Mouse (Mus musculus): ENCODE data around the gene Enox1. TPM values are rescaled to one million over a fixed set of nuclear protein-coding genes. Genes with fewer than 3 reads are reported as not detected.

Gene Enox1
- polyA plus RNA-seq, 1 experiment from 2014 or later = 8.0 TPM

DNA sequence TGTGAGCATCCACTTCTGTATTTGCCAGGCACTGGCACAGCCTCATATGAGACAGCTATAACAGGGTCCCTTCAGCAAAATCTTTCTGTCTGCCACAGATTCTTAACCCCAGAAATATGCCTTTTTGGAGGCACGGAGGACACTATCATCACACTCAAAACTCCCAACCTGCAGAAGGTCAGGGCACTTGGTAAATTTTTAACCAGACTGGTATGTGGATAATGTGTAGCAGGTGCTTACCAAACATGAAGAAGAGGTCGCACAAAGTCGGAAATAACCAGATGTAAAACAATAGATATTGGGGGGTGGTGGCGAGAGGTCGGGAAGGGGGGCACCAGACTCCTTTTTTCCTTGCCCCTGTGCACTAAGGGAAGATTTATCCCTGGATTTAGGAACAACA is 430.6 kb downstream of the Enox1 start:
- Histone ChIP-seq H3K27ac (no peak overlapping the region), H3K4me2 (no peak overlapping the region), H3K36me3 (no peaks in the 10 kb centered on the region), H3K9ac (no peak overlapping the region), H3K9me3 (replicated peaks) (no peaks in the 10 kb centered on the region), H3K4me3 (replicated peaks) (no peak overlapping the region), H3K4me1 (peaks cover 7% of the 10 kb centered on the region), H3K27me3 (no peaks in the 10 kb centered on the region)
- WGBS = 66% methylated on average over 5 of the region's 5 CpGs
- ATAC-seq (replicated peaks; ENCODE audit: low FRiP score) = no peak

DNA sequence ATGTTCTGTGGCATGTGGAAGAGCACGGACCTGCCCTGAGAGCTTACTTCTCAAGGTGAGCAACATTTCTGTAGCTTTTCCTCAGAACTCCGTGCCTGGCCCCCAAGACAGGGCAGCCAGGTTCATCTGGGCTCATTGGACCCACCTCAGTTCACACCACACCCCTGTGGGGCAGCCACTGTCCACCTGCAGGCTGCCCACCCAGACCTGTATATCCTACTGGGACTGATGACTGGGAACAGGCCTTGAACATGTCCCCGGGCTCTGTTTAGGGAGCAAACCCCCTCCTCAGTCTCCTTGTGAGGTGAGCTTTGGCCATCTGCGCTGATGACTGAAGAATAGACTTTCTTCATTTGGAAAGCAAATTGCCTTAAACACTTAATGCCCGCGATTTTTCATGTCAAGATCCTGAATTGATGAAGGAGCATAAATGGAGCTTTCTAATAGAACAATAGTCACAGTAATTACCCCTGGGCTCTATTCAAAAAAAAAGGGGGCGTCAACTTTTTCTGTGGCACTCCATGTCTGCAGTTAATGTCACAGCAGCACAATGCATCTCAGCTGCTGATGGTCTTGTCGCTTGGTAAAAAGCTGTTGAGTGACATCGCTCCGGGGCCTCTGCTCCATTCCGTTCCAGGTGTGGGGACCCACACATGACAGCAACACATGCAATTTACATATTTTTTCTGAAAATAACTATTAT is 436.7 kb downstream of the Enox1 start:
- Histone ChIP-seq H3K27ac (no peak overlapping the region), H3K9ac (no peak overlapping the region), H3K4me1 (peaks cover 4% of the 10 kb centered on the region; the same call in 1 of the 2 replicates), H3K4me2 (no peak overlapping the region), H3K9me3 (replicated peaks) (no peaks in the 10 kb centered on the region), H3K4me3 (replicated peaks) (no peak overlapping the region), H3K27me3 (no peaks in the 10 kb centered on the region), H3K36me3 (no peaks in the 10 kb centered on the region)
- no peak for ATAC-seq (replicated peaks; ENCODE audit: low FRiP score)
- 90% methylated on average over 11 of the region's 11 CpGs for WGBS

DNA sequence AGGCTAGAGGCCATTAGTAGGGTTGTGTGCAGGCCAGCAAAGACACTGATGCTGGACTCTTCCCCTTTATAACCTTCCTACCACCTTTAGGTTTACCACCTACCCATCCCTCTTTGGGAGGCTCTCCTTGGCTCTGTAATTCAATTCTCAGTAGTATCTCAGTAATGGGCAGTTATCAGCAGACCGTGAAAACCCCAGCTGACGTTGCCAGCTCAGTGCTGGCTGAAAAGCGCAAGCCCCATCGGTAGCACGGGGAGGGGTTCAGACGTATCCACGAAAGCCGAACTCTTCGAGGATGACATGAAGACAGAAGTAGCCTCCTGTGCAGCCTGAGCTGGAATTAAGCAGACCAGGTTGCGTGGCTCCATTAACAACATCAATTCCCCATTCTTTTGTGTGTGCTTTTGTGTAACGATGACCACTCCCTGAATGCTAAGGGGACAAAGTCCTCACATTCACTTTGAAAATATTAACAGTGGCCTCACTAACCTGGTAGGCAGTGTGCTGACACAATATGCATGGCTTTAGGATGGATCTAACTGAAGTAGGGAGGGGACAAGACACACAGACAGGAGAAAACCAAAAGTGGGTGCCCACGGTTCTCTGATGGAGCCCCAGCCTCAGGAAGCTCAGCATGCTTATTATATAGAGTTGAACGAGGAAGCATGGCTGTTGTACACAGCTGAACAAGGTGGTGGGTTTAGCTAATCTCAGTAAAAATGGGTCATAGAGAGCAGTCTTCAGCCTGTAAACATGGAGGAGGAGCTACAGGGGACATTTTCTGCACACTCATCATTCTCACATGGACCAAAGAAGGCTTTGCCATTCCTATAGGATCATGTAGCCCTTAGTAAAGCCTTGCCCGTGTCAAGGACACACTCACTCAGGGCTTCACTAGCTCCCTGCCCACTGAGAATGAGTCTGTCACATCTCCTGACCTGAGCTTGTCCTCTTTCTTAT is 439.9 kb downstream of the Enox1 start:
- 73% methylated on average over 14 of the region's 14 CpGs for WGBS
- 0 out of 2 replicates have a peak, but pooled peaks cover 3% of the 10 kb centered on the region for H3K4me1 ChIP-seq

DNA sequence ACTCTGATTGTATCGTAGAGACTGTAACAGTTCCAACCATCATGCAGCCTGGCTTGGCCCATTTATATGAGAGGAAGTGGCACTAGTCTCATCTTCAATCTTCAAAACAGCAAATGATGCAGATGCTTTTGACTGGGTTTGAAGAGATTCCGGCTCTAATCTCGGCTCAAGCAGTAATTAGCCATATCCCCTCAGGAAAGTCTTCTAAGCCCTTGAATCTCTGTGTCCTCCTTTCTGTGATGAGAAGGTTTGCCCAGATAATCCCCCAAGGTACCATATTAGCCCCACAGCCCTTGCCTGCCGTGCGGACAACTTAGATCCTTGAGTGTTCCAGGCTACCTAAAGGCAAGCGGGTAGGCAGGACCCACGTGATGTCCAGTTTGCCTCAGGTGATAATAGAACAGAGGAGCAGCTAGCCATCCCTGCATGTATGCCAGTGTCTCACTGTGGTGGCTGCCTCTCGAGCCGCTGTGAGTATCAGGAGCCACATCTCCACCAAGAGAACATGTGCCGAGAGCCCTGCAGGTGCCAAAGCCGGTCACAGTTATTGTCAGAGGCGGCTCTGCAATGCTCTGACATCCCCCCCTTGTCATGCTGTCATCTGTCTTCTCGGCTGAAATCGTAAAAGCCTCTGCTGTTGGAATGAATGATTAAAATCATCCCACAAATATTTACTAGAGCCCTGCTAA is 442.6 kb downstream of the Enox1 start:
- 61% methylated on average over 14 of the region's 14 CpGs for WGBS
- Histone ChIP-seq H3K27me3 (no peaks in the 10 kb centered on the region), H3K4me1 (0 out of 2 replicates have a peak, but pooled peaks cover 3% of the 10 kb centered on the region), H3K27ac (no peak overlapping the region), H3K4me2 (no peak overlapping the region), H3K4me3 (replicated peaks) (no peak overlapping the region), H3K9me3 (replicated peaks) (no peaks in the 10 kb centered on the region), H3K9ac (no peak overlapping the region), H3K36me3 (no peaks in the 10 kb centered on the region)
- no peak for ATAC-seq (replicated peaks; ENCODE audit: low FRiP score)

More for the DNA sequence above, 439.9 kb downstream of the Enox1 start:
- H3K4me3 ChIP-seq (replicated peaks) = no peak overlapping the region
- no peak overlapping the region for H3K4me2 ChIP-seq
- ATAC-seq (replicated peaks; ENCODE audit: low FRiP score) = no peak
- no peaks in the 10 kb centered on the region for H3K36me3 ChIP-seq
- H3K27me3 ChIP-seq = no peaks in the 10 kb centered on the region
- H3K9ac ChIP-seq = no peak overlapping the region
- H3K27ac ChIP-seq = no peak overlapping the region
- H3K9me3 ChIP-seq (replicated peaks) = no peaks in the 10 kb centered on the region

DNA sequence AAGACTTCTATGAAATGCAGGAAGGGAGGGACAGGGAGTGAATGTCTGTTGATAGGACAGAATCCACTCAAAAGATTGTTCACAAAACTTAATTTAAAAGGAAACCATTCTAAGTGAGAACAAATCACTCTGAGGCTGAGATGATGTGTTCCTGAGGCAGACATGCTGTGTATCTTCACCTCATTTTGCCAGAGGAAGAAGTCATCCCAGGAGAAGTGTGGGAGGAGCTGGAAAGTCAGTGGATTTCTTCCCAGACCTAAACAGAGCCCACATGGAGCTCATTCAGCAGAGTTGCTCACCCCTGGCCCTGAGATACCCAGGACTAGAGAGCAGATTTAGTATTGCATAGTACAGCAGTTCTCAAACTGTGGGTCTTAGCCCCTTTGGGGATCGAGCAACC is 444.2 kb downstream of the Enox1 start:
- no peaks in the 10 kb centered on the region for H3K9me3 ChIP-seq (replicated peaks)
- 0 out of 2 replicates have a peak, but pooled peaks cover 3% of the 10 kb centered on the region for H3K4me1 ChIP-seq
- H3K27me3 ChIP-seq = no peaks in the 10 kb centered on the region
- no peaks in the 10 kb centered on the region for H3K36me3 ChIP-seq
- ATAC-seq (replicated peaks; ENCODE audit: low FRiP score) = no peak
- 87% methylated on average over 1 of the region's 1 CpGs for WGBS
- H3K9ac ChIP-seq = no peak overlapping the region
- H3K4me3 ChIP-seq (replicated peaks) = no peak overlapping the region
- H3K27ac ChIP-seq = no peak overlapping the region
- no peak overlapping the region for H3K4me2 ChIP-seq

DNA sequence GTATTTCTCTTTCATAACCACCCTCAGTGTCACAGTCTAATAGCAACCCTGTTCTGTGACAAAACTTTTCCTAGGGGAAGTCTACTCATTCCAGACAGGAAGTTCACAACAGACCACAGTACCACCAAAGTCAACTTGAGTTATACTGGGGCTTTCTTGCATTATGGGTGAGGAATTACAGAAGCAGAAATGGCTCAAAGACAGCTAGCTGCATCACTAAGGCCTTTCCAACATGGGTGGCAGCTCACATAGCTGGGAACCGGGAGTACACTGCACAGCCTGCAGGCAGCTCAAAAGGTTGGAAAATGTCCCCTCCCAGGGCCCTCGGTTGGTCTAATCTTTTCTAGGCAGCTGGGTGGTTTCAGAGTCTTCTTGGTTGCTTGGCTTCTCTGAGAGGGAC is 444.9 kb downstream of the Enox1 start:
- 93% methylated on average over 2 of the region's 2 CpGs for WGBS
- no peak overlapping the region for H3K4me2 ChIP-seq
- no peaks in the 10 kb centered on the region for H3K27me3 ChIP-seq

DNA sequence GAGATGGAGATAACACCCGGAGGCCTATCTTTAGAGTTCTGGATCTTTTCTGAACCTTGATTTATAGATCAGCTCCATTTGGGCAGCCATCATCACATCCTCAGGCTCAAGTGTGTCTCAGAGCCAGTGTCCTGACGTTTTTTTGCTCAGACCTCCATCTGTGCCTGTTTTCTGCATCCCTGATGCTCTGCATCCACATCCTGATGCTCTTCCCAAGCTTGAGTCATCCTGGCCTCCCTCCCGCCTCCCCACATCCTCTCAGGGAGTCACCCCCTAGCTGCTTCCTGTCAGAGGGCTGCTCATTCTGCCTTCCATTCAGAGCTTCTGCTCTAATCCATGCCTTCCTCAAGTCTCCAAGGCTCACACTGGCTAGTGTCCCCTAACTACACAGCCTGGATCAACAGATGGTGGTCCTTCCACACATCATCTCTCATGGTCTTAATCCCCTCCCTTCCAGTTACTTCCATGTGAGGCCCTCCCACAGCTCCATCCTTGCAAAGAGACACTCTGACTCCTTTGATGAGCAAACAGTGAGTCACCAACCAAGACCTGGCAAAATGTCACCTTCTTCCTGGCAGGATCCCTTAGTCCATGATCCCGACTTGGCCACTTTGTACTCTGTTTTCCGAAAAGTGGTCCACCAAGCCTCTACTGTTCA is 451.7 kb downstream of the Enox1 start:
- no peak overlapping the region for H3K27ac ChIP-seq
- no peaks in the 10 kb centered on the region for H3K27me3 ChIP-seq
- no peak overlapping the region for H3K9ac ChIP-seq
- no peaks in the 10 kb centered on the region for H3K9me3 ChIP-seq (replicated peaks)
- no peak overlapping the region for H3K4me2 ChIP-seq
- ATAC-seq (replicated peaks; ENCODE audit: low FRiP score) = no peak
- H3K36me3 ChIP-seq = no peaks in the 10 kb centered on the region
- H3K4me1 ChIP-seq = no peaks in the 10 kb centered on the region
- 81% methylated on average over 5 of the region's 5 CpGs for WGBS
- H3K4me3 ChIP-seq (replicated peaks) = no peak overlapping the region

More for the DNA sequence above, 444.9 kb downstream of the Enox1 start:
- Histone ChIP-seq H3K4me3 (replicated peaks) (no peak overlapping the region), H3K9me3 (replicated peaks) (no peaks in the 10 kb centered on the region), H3K9ac (no peak overlapping the region), H3K4me1 (0 out of 2 replicates have a peak, but pooled peaks cover 3% of the 10 kb centered on the region), H3K27ac (no peak overlapping the region), H3K36me3 (no peaks in the 10 kb centered on the region)
- no peak for ATAC-seq (replicated peaks; ENCODE audit: low FRiP score)

DNA sequence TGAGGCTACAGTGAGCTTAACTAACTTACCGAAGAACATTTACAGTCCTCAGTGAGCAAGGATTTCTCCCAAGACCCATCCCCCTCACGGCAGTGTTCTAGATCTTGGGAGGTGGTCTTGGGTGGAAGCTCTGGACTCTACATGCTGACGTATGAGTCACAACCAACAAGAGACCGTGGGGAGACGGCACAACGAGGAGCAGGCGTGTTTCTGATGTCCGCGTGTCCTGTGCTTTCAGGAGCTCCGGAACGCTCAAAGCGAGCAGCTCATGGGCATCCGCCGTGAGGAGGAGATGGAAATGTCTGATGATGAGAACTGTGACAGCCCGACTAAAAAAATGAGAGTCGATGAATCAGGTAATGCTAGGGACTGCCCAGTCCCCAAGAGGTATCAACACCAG is 458.6 kb downstream of the Enox1 start:
- 95% methylated on average over 16 of the region's 16 CpGs for WGBS

DNA sequence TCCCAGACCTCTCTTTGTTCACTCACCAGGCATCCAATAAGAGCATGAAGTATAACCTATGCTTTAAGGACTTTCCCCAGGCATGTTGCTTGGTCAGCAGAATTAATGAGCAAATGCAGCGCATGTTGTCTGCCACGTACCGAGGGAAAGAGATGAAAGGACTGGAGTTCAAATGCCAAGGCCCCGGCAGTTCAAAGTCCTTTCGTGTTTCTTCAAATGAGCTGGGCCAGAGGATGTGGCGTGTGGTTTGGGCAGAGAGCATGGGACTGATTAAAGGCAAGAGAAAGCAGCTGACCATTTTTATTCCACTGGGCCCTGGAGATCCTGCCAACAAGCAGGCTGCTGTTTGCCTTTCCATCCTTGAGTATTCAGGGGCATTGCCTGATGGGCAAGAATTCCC is 460.7 kb downstream of the Enox1 start:
- no peak for ATAC-seq (replicated peaks; ENCODE audit: low FRiP score)
- Histone ChIP-seq H3K36me3 (no peaks in the 10 kb centered on the region), H3K9me3 (replicated peaks) (no peaks in the 10 kb centered on the region), H3K27ac (peak overlapping the region; percentile 7; the same call in 1 of the 2 replicates), H3K27me3 (no peaks in the 10 kb centered on the region), H3K4me2 (no peak overlapping the region), H3K9ac (no peak overlapping the region), H3K4me3 (replicated peaks) (no peak overlapping the region), H3K4me1 (peaks cover 6% of the 10 kb centered on the region; the same call in 1 of the 2 replicates)
- 39% methylated on average over 6 of the region's 6 CpGs for WGBS

More for the DNA sequence above, 458.6 kb downstream of the Enox1 start:
- Histone ChIP-seq H3K27ac (no peak overlapping the region), H3K4me3 (replicated peaks) (no peak overlapping the region), H3K27me3 (no peaks in the 10 kb centered on the region), H3K4me2 (no peak overlapping the region), H3K36me3 (no peaks in the 10 kb centered on the region), H3K4me1 (peaks cover 6% of the 10 kb centered on the region; the same call in 1 of the 2 replicates), H3K9ac (no peak overlapping the region), H3K9me3 (replicated peaks) (no peaks in the 10 kb centered on the region)
- ATAC-seq (replicated peaks; ENCODE audit: low FRiP score) = no peak

DNA sequence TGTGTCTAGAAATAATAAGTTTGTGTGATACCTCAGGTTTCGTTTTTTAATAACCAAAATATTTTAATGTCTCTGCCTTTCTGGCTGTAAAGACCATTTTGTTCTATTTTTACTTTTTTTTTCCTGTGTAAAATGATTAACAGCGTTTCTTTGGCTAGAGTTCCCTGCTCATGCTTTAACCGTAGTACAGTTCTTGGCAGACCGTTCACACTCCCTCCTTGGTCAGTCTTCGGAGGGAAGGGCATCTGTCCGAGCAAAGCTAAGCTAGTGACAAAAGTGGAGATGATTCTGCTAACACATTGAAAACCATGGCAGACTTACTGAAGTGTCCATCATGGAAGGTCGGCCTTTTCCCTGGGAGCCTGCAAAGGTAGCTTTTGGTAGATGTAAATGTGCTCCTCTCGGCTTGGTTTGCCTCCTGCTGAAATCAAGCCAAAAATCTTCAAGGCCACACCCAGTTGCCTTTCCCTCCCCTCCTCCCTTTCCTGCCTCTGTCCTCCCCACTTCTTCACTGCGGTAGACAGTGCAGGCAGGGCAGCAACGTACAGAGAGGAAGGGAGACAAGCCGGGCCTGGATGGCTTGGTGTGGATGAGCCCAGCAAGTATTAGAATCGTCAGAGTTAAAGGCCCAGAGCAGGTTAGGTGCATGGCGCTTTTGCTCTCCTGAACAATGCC is 461.7 kb downstream of the Enox1 start:
- ATAC-seq (replicated peaks; ENCODE audit: low FRiP score) = no peak

More for the DNA sequence above, 461.7 kb downstream of the Enox1 start:
- Histone ChIP-seq H3K27ac (no peak overlapping the region), H3K4me2 (no peak overlapping the region), H3K27me3 (no peaks in the 10 kb centered on the region), H3K4me3 (replicated peaks) (no peak overlapping the region), H3K36me3 (no peaks in the 10 kb centered on the region), H3K4me1 (peaks cover 6% of the 10 kb centered on the region; the same call in 1 of the 2 replicates), H3K9me3 (replicated peaks) (no peaks in the 10 kb centered on the region), H3K9ac (no peak overlapping the region)
- 64% methylated on average over 12 of the region's 13 CpGs for WGBS
